Mouse (Mus musculus): Measurements from ENCODE around the gene Fam169b. TPM values are rescaled to one million over a fixed set of nuclear protein-coding genes. Genes with fewer than 3 reads are reported as not detected.

The Fam169b gene
- polyA plus RNA-seq, 1 experiment: 0.13 TPM

- H3K4me1 ChIP-seq (ENCODE audit: control insufficient read depth, insufficient read depth, low read length): peaks cover 24% of the 10 kb centered on the region
- 96% methylated on average over 4 of the region's 4 CpGs for WGBS
- no peak overlapping the region for H3K4me3 ChIP-seq (replicated peaks; ENCODE audit: insufficient read depth, low read depth, low read length)
- no peak for TF ChIP-seq POLR2A (IDR thresholded peaks at IDR 0.05; ENCODE audit: borderline replicate concordance, insufficient read depth, low read length)
- no peak for TF ChIP-seq CTCF (IDR thresholded peaks at IDR 0.05; ENCODE audit: borderline replicate concordance, insufficient read depth, low read depth, low read length)
- H3K27ac ChIP-seq (ENCODE audit: insufficient read depth, low read length): no peak overlapping the region
- DNase-seq: no peak
- H3K27me3 ChIP-seq (ENCODE audit: control insufficient read depth, insufficient read depth, low read length): no peaks in the 10 kb centered on the region
These were observed 41.4 kb downstream of the Fam169b start for GRCm38 (mm10) chr7:68315068-68315467.

- Histone ChIP-seq H3K27ac (ENCODE audit: insufficient read depth, low read length) (no peak overlapping the region), H3K4me3 (replicated peaks; ENCODE audit: insufficient read depth, low read depth, low read length) (peak overlapping the region; percentile 49)
- TF ChIP-seq CTCF (IDR thresholded peaks at IDR 0.05; ENCODE audit: borderline replicate concordance, insufficient read depth, low read depth, low read length) (no peak), POLR2A (IDR thresholded peaks at IDR 0.05; ENCODE audit: borderline replicate concordance, insufficient read depth, low read length) (no peak)
These were observed 44.6 kb downstream of the Fam169b start for GRCm38 (mm10) chr7:68318006-68318788.

GRCm38 (mm10) chr7:68318979-68319378 lies 45.3 kb downstream of the Fam169b start:
- H3K4me3 ChIP-seq (replicated peaks; ENCODE audit: insufficient read depth, low read depth, low read length): peak overlapping the region; percentile 49
- WGBS: 61% methylated on average over 6 of the region's 6 CpGs
- DNase-seq: no peak

More at GRCm38 (mm10) chr7:68318006-68318788, 44.6 kb downstream of the Fam169b start:
- peak; percentile 77 for DNase-seq
- WGBS: 11% methylated on average over 15 of the region's 16 CpGs
- Histone ChIP-seq H3K4me1 (ENCODE audit: control insufficient read depth, insufficient read depth, low read length) (peaks cover 18% of the 10 kb centered on the region), H3K27me3 (ENCODE audit: control insufficient read depth, insufficient read depth, low read length) (no peaks in the 10 kb centered on the region)

GRCm38 (mm10) chr7:68320078-68320810 lies 46.6 kb downstream of the Fam169b start:
- no peak overlapping the region for H3K27ac ChIP-seq (ENCODE audit: insufficient read depth, low read length)
- TF ChIP-seq POLR2A (IDR thresholded peaks at IDR 0.05; ENCODE audit: borderline replicate concordance, insufficient read depth, low read length) (no peak), CTCF (IDR thresholded peaks at IDR 0.05; ENCODE audit: borderline replicate concordance, insufficient read depth, low read depth, low read length) (no peak)
- WGBS: 84% methylated on average over 14 of the region's 14 CpGs

More at GRCm38 (mm10) chr7:68318979-68319378, 45.3 kb downstream of the Fam169b start:
- H3K4me1 ChIP-seq (ENCODE audit: control insufficient read depth, insufficient read depth, low read length): peaks cover 17% of the 10 kb centered on the region
- TF ChIP-seq POLR2A (IDR thresholded peaks at IDR 0.05; ENCODE audit: borderline replicate concordance, insufficient read depth, low read length): no peak
- no peaks in the 10 kb centered on the region for H3K27me3 ChIP-seq (ENCODE audit: control insufficient read depth, insufficient read depth, low read length)
- H3K27ac ChIP-seq (ENCODE audit: insufficient read depth, low read length): no peak overlapping the region

GRCm38 (mm10) chr7:68323051-68323450 lies 49.4 kb downstream of the Fam169b start:
- Histone ChIP-seq H3K4me3 (replicated peaks; ENCODE audit: insufficient read depth, low read depth, low read length) (no peak overlapping the region), H3K27me3 (ENCODE audit: control insufficient read depth, insufficient read depth, low read length) (no peaks in the 10 kb centered on the region), H3K4me1 (ENCODE audit: control insufficient read depth, insufficient read depth, low read length) (no peaks in the 10 kb centered on the region; the same call in 1 of the 2 replicates), H3K27ac (ENCODE audit: insufficient read depth, low read length) (no peak overlapping the region)
- 89% methylated on average over 6 of the region's 6 CpGs for WGBS
- TF ChIP-seq CTCF (IDR thresholded peaks at IDR 0.05; ENCODE audit: borderline replicate concordance, insufficient read depth, low read depth, low read length): no peak
- TF ChIP-seq POLR2A (IDR thresholded peaks at IDR 0.05; ENCODE audit: borderline replicate concordance, insufficient read depth, low read length): no peak
- DNase-seq: no peak

More at GRCm38 (mm10) chr7:68320078-68320810, 46.6 kb downstream of the Fam169b start:
- no peak for DNase-seq
- H3K4me1 ChIP-seq (ENCODE audit: control insufficient read depth, insufficient read depth, low read length): peaks cover 5% of the 10 kb centered on the region
- H3K27me3 ChIP-seq (ENCODE audit: control insufficient read depth, insufficient read depth, low read length): no peaks in the 10 kb centered on the region
- H3K4me3 ChIP-seq (replicated peaks; ENCODE audit: insufficient read depth, low read depth, low read length): no peak overlapping the region

GRCm38 (mm10) chr7:68326190-68326722 lies 52.6 kb downstream of the Fam169b start:
- 83% methylated on average over 7 of the region's 7 CpGs for WGBS
- TF ChIP-seq POLR2A (IDR thresholded peaks at IDR 0.05; ENCODE audit: borderline replicate concordance, insufficient read depth, low read length): no peak
- no peak for TF ChIP-seq CTCF (IDR thresholded peaks at IDR 0.05; ENCODE audit: borderline replicate concordance, insufficient read depth, low read depth, low read length)
- no peak overlapping the region for H3K4me3 ChIP-seq (replicated peaks; ENCODE audit: insufficient read depth, low read depth, low read length)
- DNase-seq: no peak
- no peaks in the 10 kb centered on the region for H3K4me1 ChIP-seq (ENCODE audit: control insufficient read depth, insufficient read depth, low read length)
- no peak overlapping the region for H3K27ac ChIP-seq (ENCODE audit: insufficient read depth, low read length)
- H3K27me3 ChIP-seq (ENCODE audit: control insufficient read depth, insufficient read depth, low read length): no peaks in the 10 kb centered on the region

GRCm38 (mm10) chr7:68329000-68329399 lies 55.4 kb downstream of the Fam169b start:
- Histone ChIP-seq H3K27me3 (ENCODE audit: control insufficient read depth, insufficient read depth, low read length) (no peaks in the 10 kb centered on the region), H3K4me1 (ENCODE audit: control insufficient read depth, insufficient read depth, low read length) (no peaks in the 10 kb centered on the region), H3K27ac (ENCODE audit: insufficient read depth, low read length) (no peak overlapping the region), H3K4me3 (replicated peaks; ENCODE audit: insufficient read depth, low read depth, low read length) (no peak overlapping the region)
- TF ChIP-seq CTCF (IDR thresholded peaks at IDR 0.05; ENCODE audit: borderline replicate concordance, insufficient read depth, low read depth, low read length): no peak
- no peak for TF ChIP-seq POLR2A (IDR thresholded peaks at IDR 0.05; ENCODE audit: borderline replicate concordance, insufficient read depth, low read length)
- WGBS: 81% methylated on average over 9 of the region's 9 CpGs
- DNase-seq: no peak
